Comparison of ENCODE assay signal across 9 mouse cellular contexts in the genomic region with DNA sequence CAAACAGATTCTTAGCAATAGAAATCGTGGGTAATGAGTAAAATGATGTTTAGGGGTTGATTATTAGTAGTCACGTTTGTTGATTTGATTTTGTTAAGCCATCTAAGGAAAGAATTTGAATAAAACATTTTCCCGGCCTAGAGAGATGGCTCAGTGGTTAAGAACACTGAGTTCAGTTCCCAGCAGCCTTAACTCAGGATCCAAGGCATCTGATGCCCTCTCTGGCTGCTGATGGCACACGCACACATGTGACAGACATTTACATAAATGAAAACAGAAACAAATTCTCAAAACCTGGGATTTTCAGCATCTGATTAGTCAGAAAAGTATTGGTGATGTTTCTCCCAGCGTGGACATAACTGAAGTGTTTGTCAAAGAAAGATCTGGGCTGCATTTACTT. TPM values are rescaled to one million over a fixed set of nuclear protein-coding genes. Genes with fewer than 3 reads are reported as not detected.
DNase-seq lines count a peak whose midpoint lies in the region; ATAC-seq lines count a peak whose summit lies in the region.
"Had no signal": no experiment of that assay in that cellular context is flagged by ENCODE, and none has a peak within 500 bp of the region (broad histone marks: within the 10 kb centered on the region; RNA-seq: fewer than 3 reads in every experiment).

No protein-coding gene starts in this region.

- no peak for ATAC-seq in heart, embryonic 13.5 days (ENCODE audit: extremely low read depth, insufficient number of reproducible peaks, low FRiP score, low TSS enrichment)
- no peak for ATAC-seq in limb, embryonic 15.5 days (ENCODE audit: insufficient number of reproducible peaks, low FRiP score, low TSS enrichment, low read depth)

- peaks cover 23% of the 10 kb centered on the region for H3K36me3 ChIP-seq in heart, embryonic 13.5 days
- H3K36me3 ChIP-seq in forebrain, embryonic 10.5 days (replicated peaks): peaks cover 17% of the 10 kb centered on the region
- H3K36me3 ChIP-seq in limb, embryonic 15.5 days: peaks cover 5% of the 10 kb centered on the region; the same call in 1 of the 2 replicates

- H3K4me1 ChIP-seq in heart, embryonic 13.5 days: peaks cover 37% of the 10 kb centered on the region
- peaks cover 39% of the 10 kb centered on the region for H3K4me1 ChIP-seq in forebrain, embryonic 10.5 days
- peaks cover 24% of the 10 kb centered on the region for H3K4me1 ChIP-seq in limb, embryonic 15.5 days

- H3K4me3 ChIP-seq in heart, embryonic 13.5 days: no peak overlapping the region
- no peak overlapping the region for H3K4me3 ChIP-seq in forebrain, embryonic 10.5 days
- H3K4me3 ChIP-seq in limb, embryonic 15.5 days: no peak overlapping the region

- no peaks in the 10 kb centered on the region for H3K27me3 ChIP-seq in heart, embryonic 13.5 days (replicated peaks)
- H3K27me3 ChIP-seq in forebrain, embryonic 10.5 days (ENCODE audit: poor library complexity, severe bottlenecking): no peaks in the 10 kb centered on the region
- H3K27me3 ChIP-seq in limb, embryonic 15.5 days: no peaks in the 10 kb centered on the region

- 80% methylated on average over 5 of the region's 5 CpGs for WGBS in heart, embryonic 13.5 days
- 76% methylated on average over 5 of the region's 5 CpGs for WGBS in forebrain, embryonic 10.5 days
- 74% methylated on average over 5 of the region's 5 CpGs for WGBS in limb, embryonic 15.5 days

- no peaks in the 10 kb centered on the region for H3K9me3 ChIP-seq in heart, embryonic 13.5 days
- H3K9me3 ChIP-seq in forebrain, embryonic 10.5 days: no peaks in the 10 kb centered on the region
- no peaks in the 10 kb centered on the region for H3K9me3 ChIP-seq in limb, embryonic 15.5 days

- H3K4me2 ChIP-seq in heart, embryonic 13.5 days: peak overlapping the region; percentile 59; the same call in 1 of the 2 replicates
- H3K4me2 ChIP-seq in limb, embryonic 15.5 days: no peak overlapping the region

- peak overlapping the region; percentile 76; the same call in 1 of the 2 replicates for H3K27ac ChIP-seq in heart, embryonic 13.5 days (replicated peaks)
- peak overlapping the region; percentile 73 for H3K27ac ChIP-seq in forebrain, embryonic 10.5 days
- H3K27ac ChIP-seq in limb, embryonic 15.5 days: peak overlapping the region; percentile 78

- intact Hi-C loops in heart, postnatal 36 days (cut with DNase I): no loop called here

- no peak overlapping the region for H3K9ac ChIP-seq in heart, embryonic 13.5 days
- no peak overlapping the region for H3K9ac ChIP-seq in limb, embryonic 15.5 days

- DNase-seq in heart, postnatal 36 days: no peak
- peak; percentile 79 for DNase-seq in A20 (ENCODE audit: low read depth, low spot score)
- no peak for DNase-seq in forebrain, embryonic 10.5 days (ENCODE audit: extremely low spot score, low spot score)
- DNase-seq in adrenal gland, postnatal 36 days: no peak
- DNase-seq in right cerebral cortex, postnatal 4 days: no peak
- DNase-seq in embryo, embryonic 10 days (ENCODE audit: low spot score): no peak
- DNase-seq: cerebellum, adult 11 months had no signal

RNA-seq across cellular contexts. Expression of a gene that starts 47.2 kb away (rescaled TPM):
- polyA plus RNA-seq in heart, embryonic 13.5 days (2015; fragmentation: Nextera tagmentation; extraction: Ambion mirVana): 31.6 and 33.7 TPM in 2 replicates
- total RNA-seq in heart, postnatal 36 days (2021): 10 to 100 TPM; 78.1 to 88.5 TPM
- polyA plus RNA-seq in forebrain, embryonic 10.5 days (2016; fragmentation: Nextera tagmentation; extraction: Ambion mirVana): 44.2 and 46.7 TPM in 2 replicates
- polyA plus RNA-seq in limb, embryonic 15.5 days (2015; fragmentation: Nextera tagmentation; extraction: Ambion mirVana): 35.2 and 36.4 TPM in 2 replicates
- total RNA-seq in adrenal gland, postnatal 36 days (2021): 10 to 100 TPM; 54.0 to 74.3 TPM
